Mouse (Mus musculus): ENCODE measurements around the gene Cubn. TPM values are rescaled to one million over a fixed set of nuclear protein-coding genes. Genes with fewer than 3 reads are reported as not detected.
A peak's percentile ranks its signal among the peaks of the same experiment; 100 is the strongest.

Cubn gene
- polyA plus RNA-seq, 1 experiment from 2014 or later = 5.2 TPM

- H3K36me3 ChIP-seq (ENCODE audit: control insufficient read depth, insufficient read depth, low read length) = no peaks in the 10 kb centered on the region
- peak; percentile 64 for DNase-seq (ENCODE audit: low spot score)
- H3K4me2 ChIP-seq (ENCODE audit: low read length) = peak overlapping the region; percentile 18; the same call in 1 of the 2 replicates
- H3K4me1 ChIP-seq (replicated peaks; ENCODE audit: control insufficient read depth, insufficient read depth, low read length) = peaks cover 10% of the 10 kb centered on the region
- H3K4me3 ChIP-seq (ENCODE audit: low read depth, low read length) = no peak overlapping the region
- WGBS = 2% methylated on average over 4 of the region's 4 CpGs
- no peak overlapping the region for H3K9ac ChIP-seq (ENCODE audit: low read length)
- ATAC-seq (replicated peaks; ENCODE audit: low FRiP score, low TSS enrichment, low read depth) = peak; percentile 86
- H3K27ac ChIP-seq (ENCODE audit: low read depth) = peak overlapping the region; percentile 91
- H3K9me3 ChIP-seq (ENCODE audit: control insufficient read depth, low read length) = no peaks in the 10 kb centered on the region
- H3K27me3 ChIP-seq (replicated peaks; ENCODE audit: control insufficient read depth, insufficient read depth, low read length) = no peaks in the 10 kb centered on the region
These were observed 119.8 kb downstream of the Cubn start for GRCm38 (mm10) chr2:13371797-13372170.

- Histone ChIP-seq H3K36me3 (ENCODE audit: control insufficient read depth, insufficient read depth, low read length) (no peaks in the 10 kb centered on the region), H3K4me2 (ENCODE audit: low read length) (peak overlapping the region; percentile 18; the same call in 1 of the 2 replicates), H3K4me1 (replicated peaks; ENCODE audit: control insufficient read depth, insufficient read depth, low read length) (peaks cover 10% of the 10 kb centered on the region), H3K27me3 (replicated peaks; ENCODE audit: control insufficient read depth, insufficient read depth, low read length) (no peaks in the 10 kb centered on the region), H3K9ac (ENCODE audit: low read length) (no peak overlapping the region), H3K27ac (ENCODE audit: low read depth) (peak overlapping the region; percentile 91), H3K4me3 (ENCODE audit: low read depth, low read length) (no peak overlapping the region), H3K9me3 (ENCODE audit: control insufficient read depth, low read length) (no peaks in the 10 kb centered on the region)
- 39% methylated on average over 10 of the region's 10 CpGs for WGBS
- ATAC-seq (replicated peaks; ENCODE audit: low FRiP score, low TSS enrichment, low read depth) = 0 out of 2 replicates have a peak, but pooled peaks have one; percentile 8
- DNase-seq (ENCODE audit: low spot score) = no peak
These were observed 120.4 kb downstream of the Cubn start for GRCm38 (mm10) chr2:13371072-13371796.

GRCm38 (mm10) chr2:13370556-13370955 is 121.1 kb downstream of the Cubn start:
- 0 out of 2 replicates have a peak overlapping the region, but pooled peaks have one; percentile 16 for H3K27ac ChIP-seq (ENCODE audit: low read depth)
- no peaks in the 10 kb centered on the region for H3K9me3 ChIP-seq (ENCODE audit: control insufficient read depth, low read length)
- H3K4me1 ChIP-seq (replicated peaks; ENCODE audit: control insufficient read depth, insufficient read depth, low read length) = peaks cover 10% of the 10 kb centered on the region
- no peak for DNase-seq (ENCODE audit: low spot score)
- no peak overlapping the region for H3K9ac ChIP-seq (ENCODE audit: low read length)
- H3K36me3 ChIP-seq (ENCODE audit: control insufficient read depth, insufficient read depth, low read length) = no peaks in the 10 kb centered on the region
- H3K4me3 ChIP-seq (ENCODE audit: low read depth, low read length) = no peak overlapping the region
- H3K27me3 ChIP-seq (replicated peaks; ENCODE audit: control insufficient read depth, insufficient read depth, low read length) = no peaks in the 10 kb centered on the region
- H3K4me2 ChIP-seq (ENCODE audit: low read length) = no peak overlapping the region
- WGBS = 49% methylated on average over 2 of the region's 2 CpGs
- no peak for ATAC-seq (replicated peaks; ENCODE audit: low FRiP score, low TSS enrichment, low read depth)

GRCm38 (mm10) chr2:13368517-13368916 is 123.1 kb downstream of the Cubn start:
- H3K4me1 ChIP-seq (replicated peaks; ENCODE audit: control insufficient read depth, insufficient read depth, low read length) = peaks cover 10% of the 10 kb centered on the region
- no peak for DNase-seq (ENCODE audit: low spot score)
- no peak for ATAC-seq (replicated peaks; ENCODE audit: low FRiP score, low TSS enrichment, low read depth)
- no peaks in the 10 kb centered on the region for H3K36me3 ChIP-seq (ENCODE audit: control insufficient read depth, insufficient read depth, low read length)
- H3K27ac ChIP-seq (ENCODE audit: low read depth) = no peak overlapping the region
- 78% methylated on average over 3 of the region's 3 CpGs for WGBS
- H3K4me3 ChIP-seq (ENCODE audit: low read depth, low read length) = no peak overlapping the region
- no peaks in the 10 kb centered on the region for H3K9me3 ChIP-seq (ENCODE audit: control insufficient read depth, low read length)
- H3K4me2 ChIP-seq (ENCODE audit: low read length) = no peak overlapping the region
- no peak overlapping the region for H3K9ac ChIP-seq (ENCODE audit: low read length)
- H3K27me3 ChIP-seq (replicated peaks; ENCODE audit: control insufficient read depth, insufficient read depth, low read length) = no peaks in the 10 kb centered on the region

GRCm38 (mm10) chr2:13357885-13358552 is 133.6 kb downstream of the Cubn start:
- Histone ChIP-seq H3K27ac (ENCODE audit: low read depth) (no peak overlapping the region), H3K9me3 (ENCODE audit: control insufficient read depth, low read length) (no peaks in the 10 kb centered on the region), H3K9ac (ENCODE audit: low read length) (no peak overlapping the region), H3K4me3 (ENCODE audit: low read depth, low read length) (no peak overlapping the region), H3K4me2 (ENCODE audit: low read length) (no peak overlapping the region), H3K36me3 (ENCODE audit: control insufficient read depth, insufficient read depth, low read length) (no peaks in the 10 kb centered on the region), H3K27me3 (replicated peaks; ENCODE audit: control insufficient read depth, insufficient read depth, low read length) (no peaks in the 10 kb centered on the region), H3K4me1 (replicated peaks; ENCODE audit: control insufficient read depth, insufficient read depth, low read length) (0 out of 2 replicates have a peak, but pooled peaks cover 9% of the 10 kb centered on the region)
- DNase-seq (ENCODE audit: low spot score) (no peak), ATAC-seq (replicated peaks; ENCODE audit: low FRiP score, low TSS enrichment, low read depth) (no peak)
- 59% methylated on average over 7 of the region's 7 CpGs for WGBS

GRCm38 (mm10) chr2:13352775-13353174 is 138.8 kb downstream of the Cubn start:
- H3K36me3 ChIP-seq (ENCODE audit: control insufficient read depth, insufficient read depth, low read length) = no peaks in the 10 kb centered on the region
- H3K27ac ChIP-seq (ENCODE audit: low read depth) = no peak overlapping the region
- 94% methylated on average over 3 of the region's 3 CpGs for WGBS
- ATAC-seq (replicated peaks; ENCODE audit: low FRiP score, low TSS enrichment, low read depth) (no peak), DNase-seq (ENCODE audit: low spot score) (no peak)
- H3K27me3 ChIP-seq (replicated peaks; ENCODE audit: control insufficient read depth, insufficient read depth, low read length) = no peaks in the 10 kb centered on the region
- no peak overlapping the region for H3K4me3 ChIP-seq (ENCODE audit: low read depth, low read length)
- no peak overlapping the region for H3K9ac ChIP-seq (ENCODE audit: low read length)
- no peaks in the 10 kb centered on the region for H3K4me1 ChIP-seq (replicated peaks; ENCODE audit: control insufficient read depth, insufficient read depth, low read length)
- H3K4me2 ChIP-seq (ENCODE audit: low read length) = no peak overlapping the region
- no peaks in the 10 kb centered on the region for H3K9me3 ChIP-seq (ENCODE audit: control insufficient read depth, low read length)

- Histone ChIP-seq H3K27ac (ENCODE audit: low read depth) (no peak overlapping the region), H3K9ac (ENCODE audit: low read length) (no peak overlapping the region), H3K36me3 (ENCODE audit: control insufficient read depth, insufficient read depth, low read length) (no peaks in the 10 kb centered on the region), H3K4me2 (ENCODE audit: low read length) (no peak overlapping the region), H3K4me3 (ENCODE audit: low read depth, low read length) (no peak overlapping the region), H3K27me3 (replicated peaks; ENCODE audit: control insufficient read depth, insufficient read depth, low read length) (no peaks in the 10 kb centered on the region), H3K4me1 (replicated peaks; ENCODE audit: control insufficient read depth, insufficient read depth, low read length) (no peaks in the 10 kb centered on the region), H3K9me3 (ENCODE audit: control insufficient read depth, low read length) (no peaks in the 10 kb centered on the region)
- no peak for ATAC-seq (replicated peaks; ENCODE audit: low FRiP score, low TSS enrichment, low read depth)
- WGBS = 86% methylated on average over 1 of the region's 1 CpGs
- no peak for DNase-seq (ENCODE audit: low spot score)
These were observed 139.4 kb downstream of the Cubn start for GRCm38 (mm10) chr2:13352112-13352728.

- Histone ChIP-seq H3K27ac (ENCODE audit: low read depth) (no peak overlapping the region), H3K9me3 (ENCODE audit: control insufficient read depth, low read length) (no peaks in the 10 kb centered on the region), H3K36me3 (ENCODE audit: control insufficient read depth, insufficient read depth, low read length) (no peaks in the 10 kb centered on the region), H3K9ac (ENCODE audit: low read length) (no peak overlapping the region), H3K4me1 (replicated peaks; ENCODE audit: control insufficient read depth, insufficient read depth, low read length) (no peaks in the 10 kb centered on the region), H3K4me3 (ENCODE audit: low read depth, low read length) (no peak overlapping the region), H3K4me2 (ENCODE audit: low read length) (no peak overlapping the region), H3K27me3 (replicated peaks; ENCODE audit: control insufficient read depth, insufficient read depth, low read length) (no peaks in the 10 kb centered on the region)
- 72% methylated on average over 7 of the region's 7 CpGs for WGBS
- no peak for ATAC-seq (replicated peaks; ENCODE audit: low FRiP score, low TSS enrichment, low read depth)
- no peak for DNase-seq (ENCODE audit: low spot score)
These were observed 149.2 kb downstream of the Cubn start for GRCm38 (mm10) chr2:13342325-13342926.
